Mouse (Mus musculus) lung, embryonic 14.5 days (tissue): ENCODE data around the gene Tedc1. TPM values are rescaled to one million over a fixed set of nuclear protein-coding genes. Genes with fewer than 3 reads are reported as not detected.
A peak's percentile ranks its signal among the peaks of the same experiment; 100 is the strongest.

ENCODE experiments used
- ATAC-seq: fragments of 200-750 bp; cut with Nextera tagmentation; 2 replicates; pipeline ENCODE4 v1.8.0; 2017; ENCODE audit warnings: mild to moderate bottlenecking, moderate TSS enrichment, moderate library complexity; ENCODE audit not compliant: insufficient read depth
- DNase-seq: peaks from one replicate; pipeline ENCODE4 v3.0.0-alpha.2; 2015
- H3K27ac ChIP-seq: fragments of 300-500 bp; sonication (generic); 2 replicates; pipeline ENCODE4 v1.5.1; 2014; ENCODE audit warnings: low read depth, mild to moderate bottlenecking, moderate library complexity
- H3K27me3 ChIP-seq: fragments of 300-500 bp; sonication (generic); 2 replicates; pipeline ENCODE4 v1.6.1; 2014; ENCODE audit warnings: low read length, control low read depth; ENCODE audit not compliant: insufficient read depth
- H3K36me3 ChIP-seq: fragments of 300-500 bp; sonication (generic); 2 replicates; pipeline ENCODE4 v1.6.1; 2014; ENCODE audit warnings: control low read depth; ENCODE audit not compliant: insufficient read depth
- H3K4me1 ChIP-seq: fragments of 300-500 bp; sonication (generic); 2 replicates; pipeline ENCODE4 v1.6.1; 2014; ENCODE audit warnings: antibody characterized with exemption, control low read depth; ENCODE audit not compliant: insufficient read depth
- H3K4me2 ChIP-seq: fragments of 300-500 bp; sonication (generic); 2 replicates; pipeline ENCODE4 v1.6.1; 2014; ENCODE audit warnings: mild to moderate bottlenecking
- H3K4me3 ChIP-seq: fragments of 300-500 bp; sonication (generic); 2 replicates; pipeline ENCODE4 v1.5.1; 2014; ENCODE audit warnings: low read depth, low read length
- H3K9ac ChIP-seq: fragments of 300-500 bp; sonication (generic); 2 replicates; pipeline ENCODE4 v1.6.1; 2014
- H3K9me3 ChIP-seq: fragments of 300-500 bp; sonication (generic); 2 replicates; pipeline ENCODE4 v1.6.1; 2016; ENCODE audit warnings: low read depth, low read length, control low read depth
- CTCF ChIP-seq: IDR thresholded peaks from 2 replicates; pipeline ENCODE4 v1.5.1; 2016; ENCODE audit warnings: antibody characterized with exemption, low read depth
- WGBS: fragments of 180-500 bp; shearing (Covaris S2); extraction: QIAGEN DNeasy Blood & Tissue Kit; methylation state at CpG from one replicate; pipeline ENCODE4 v1.1.7; 2014; 5-methylcytosine and 5-hydroxymethylcytosine counted together
- polyA plus RNA-seq: library from polyadenylated mRNA; unstranded; fragments of >200 nt; fragmentation: Nextera tagmentation; extraction: Ambion mirVana; gene quantifications from 2 replicates; pipeline ENCODE4 v1.2.1, GENCODE M21; 2014

Gene Tedc1
- 35.1 and 35.4 TPM in 2 replicates for polyA plus RNA-seq

DNA sequence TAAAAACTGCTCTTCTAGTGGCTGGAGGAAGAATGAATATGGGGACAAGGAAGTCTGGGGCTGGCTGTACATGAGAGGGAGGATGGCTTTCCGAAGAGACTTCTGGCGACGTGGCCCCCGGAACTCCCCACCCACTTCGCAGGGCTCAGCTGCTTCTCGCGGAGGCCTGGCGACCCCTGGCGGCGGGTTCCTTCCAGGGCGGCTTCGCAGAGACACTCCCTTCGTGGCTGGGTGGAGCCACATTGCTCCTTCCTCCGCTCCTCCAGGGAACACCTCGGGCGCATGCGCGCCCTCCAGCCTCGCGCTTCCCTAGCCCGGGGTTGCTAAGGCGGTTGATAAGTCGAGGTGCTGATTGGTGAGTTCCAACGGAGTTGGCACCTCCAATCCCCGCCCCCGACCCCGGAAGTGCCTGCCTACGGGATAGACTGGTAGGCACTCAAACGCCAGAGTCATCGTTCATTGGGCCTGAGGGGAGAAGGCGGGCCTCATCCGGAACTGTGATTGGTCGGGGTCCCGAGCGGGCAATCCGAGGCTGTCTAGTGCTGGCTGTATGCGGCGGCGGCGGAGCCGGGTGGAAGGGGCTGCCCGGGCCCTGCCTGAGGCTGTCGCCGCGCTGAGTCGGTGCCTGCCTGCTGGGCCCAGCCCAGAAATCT lies at the start of gene Tedc1:
Gene Tedc1, plus strand, starts transcription at position 535 of the 653 bp plus-strand sequence.
- Histone ChIP-seq H3K4me1 (peaks cover 9% of the 10 kb centered on the region), H3K9ac (peak within 1 kb of the TSS; percentile 59), H3K4me2 (peak within 1 kb of the TSS; percentile 93), H3K4me3 (peak within 1 kb of the TSS; percentile 65), H3K27ac (peak within 1 kb of the TSS; percentile 90), H3K9me3 (no peaks in the 10 kb centered on the region), H3K36me3 (no peaks in the 10 kb centered on the region), H3K27me3 (peaks cover 11% of the 10 kb centered on the region; the same call in 1 of the 2 replicates)
- peak; percentile 99 for TF ChIP-seq CTCF
- ATAC-seq (peak; percentile 95), DNase-seq (peak; percentile 100)
- WGBS, result under 1% methylated on average over 46 of the region's 46 CpGs

DNA sequence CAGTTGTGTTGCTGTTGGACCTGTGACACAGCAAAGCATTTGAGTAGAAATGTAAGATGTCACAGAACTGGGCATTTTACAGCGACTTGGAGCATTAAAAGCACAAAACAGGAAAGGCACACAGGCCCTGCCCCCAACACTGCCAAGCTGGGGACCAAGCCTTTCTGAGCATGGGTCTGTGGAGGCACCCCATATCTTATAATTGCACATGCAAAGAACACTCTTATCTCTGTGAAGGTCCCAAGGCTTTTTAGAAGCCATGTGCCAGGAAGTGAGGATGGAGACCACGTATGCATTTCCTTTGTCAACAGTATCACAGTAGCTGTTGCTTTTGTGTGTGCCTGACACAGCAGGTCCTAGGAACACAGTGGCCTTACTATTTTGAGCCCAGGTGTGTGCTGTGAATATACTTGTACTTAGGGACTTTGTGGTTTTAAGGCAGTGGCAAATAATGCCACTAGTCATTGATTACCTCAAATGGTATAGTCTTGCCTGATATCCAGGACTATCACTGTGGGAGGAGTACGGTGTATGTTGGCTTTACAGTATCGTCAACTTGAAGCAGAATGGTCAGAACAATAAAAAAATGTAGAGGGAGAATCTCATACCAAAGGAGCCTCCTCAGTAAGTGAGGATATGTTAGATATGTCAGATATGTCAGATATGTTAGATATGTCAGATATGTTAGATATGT lies 48.6 kb upstream of the Tedc1 start:
- H3K27me3 ChIP-seq, result no peaks in the 10 kb centered on the region
- H3K4me3 ChIP-seq, result no peak overlapping the region
- no peak overlapping the region for H3K4me2 ChIP-seq
- peaks cover 21% of the 10 kb centered on the region for H3K36me3 ChIP-seq
- no peak overlapping the region for H3K9ac ChIP-seq
- no peaks in the 10 kb centered on the region for H3K4me1 ChIP-seq
- H3K9me3 ChIP-seq, result no peaks in the 10 kb centered on the region
- DNase-seq (no peak), ATAC-seq (no peak)
- TF ChIP-seq CTCF, result no peak
- H3K27ac ChIP-seq, result no peak overlapping the region
- 70% methylated on average over 4 of the region's 4 CpGs for WGBS

GRCm38 (mm10) chr12:113108528-113109283 lies 47.5 kb upstream of the Tedc1 start:
- ATAC-seq, result no peak
- Histone ChIP-seq H3K9me3 (no peaks in the 10 kb centered on the region), H3K27ac (no peak overlapping the region), H3K27me3 (no peaks in the 10 kb centered on the region), H3K4me3 (no peak overlapping the region), H3K9ac (no peak overlapping the region), H3K36me3 (peaks cover 27% of the 10 kb centered on the region), H3K4me2 (no peak overlapping the region), H3K4me1 (no peaks in the 10 kb centered on the region)
- WGBS, result 81% methylated on average over 17 of the region's 17 CpGs
- no peak for DNase-seq
- no peak for TF ChIP-seq CTCF

- H3K4me3 ChIP-seq, result no peak overlapping the region
- H3K4me1 ChIP-seq, result no peaks in the 10 kb centered on the region
- 77% methylated on average over 10 of the region's 10 CpGs for WGBS
- no peak for TF ChIP-seq CTCF
- ATAC-seq, result no peak
- no peaks in the 10 kb centered on the region for H3K9me3 ChIP-seq
- H3K27ac ChIP-seq, result no peak overlapping the region
- DNase-seq, result no peak
- H3K4me2 ChIP-seq, result no peak overlapping the region
- no peak overlapping the region for H3K9ac ChIP-seq
- no peaks in the 10 kb centered on the region for H3K27me3 ChIP-seq
- H3K36me3 ChIP-seq, result peaks cover 35% of the 10 kb centered on the region
These were observed 46.4 kb upstream of the Tedc1 start for GRCm38 (mm10) chr12:113109801-113110200.

- 85% methylated on average over 4 of the region's 4 CpGs for WGBS
- no peaks in the 10 kb centered on the region for H3K9me3 ChIP-seq
- no peaks in the 10 kb centered on the region for H3K27me3 ChIP-seq
- peaks cover 65% of the 10 kb centered on the region for H3K36me3 ChIP-seq
- no peaks in the 10 kb centered on the region for H3K4me1 ChIP-seq
- no peak overlapping the region for H3K4me2 ChIP-seq
- no peak overlapping the region for H3K9ac ChIP-seq
- no peak overlapping the region for H3K4me3 ChIP-seq
- no peak for ATAC-seq
- no peak overlapping the region for H3K27ac ChIP-seq
- no peak for TF ChIP-seq CTCF
- DNase-seq, result no peak
These were observed 42.1 kb upstream of the Tedc1 start for GRCm38 (mm10) chr12:113114141-113114540.

DNA sequence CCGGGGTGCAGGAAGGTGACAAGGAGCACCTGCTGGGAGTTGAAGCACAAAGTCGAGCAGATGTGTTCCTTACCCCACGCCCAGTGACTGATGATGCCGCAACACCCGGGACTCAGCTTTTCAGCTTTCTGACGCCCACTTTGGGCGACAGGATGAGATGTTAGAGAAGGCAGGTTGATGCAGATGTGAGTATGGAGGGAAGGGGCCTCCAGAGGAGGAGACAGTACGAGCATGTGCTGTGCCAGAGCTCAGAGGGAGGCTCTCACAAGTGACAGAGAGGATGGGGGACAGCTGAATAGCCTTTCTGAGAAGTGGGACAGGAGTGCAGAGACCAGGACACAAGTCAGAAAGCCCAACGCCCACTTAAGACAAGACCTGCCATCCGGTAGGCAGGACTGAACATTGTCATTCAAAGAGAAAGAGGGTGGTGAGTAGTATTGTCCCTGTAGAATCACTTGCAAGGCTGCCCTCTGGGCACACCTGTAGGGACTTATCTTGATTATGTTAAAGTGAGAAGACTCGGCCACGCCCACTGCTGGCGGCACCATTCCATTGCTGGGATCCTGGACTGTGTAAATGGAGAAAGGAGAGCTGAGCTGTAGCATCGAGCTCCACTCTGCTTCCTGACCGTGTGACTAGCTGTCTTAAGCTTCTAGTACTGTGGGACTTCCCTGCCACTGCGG lies 41.2 kb upstream of the Tedc1 start:
- Histone ChIP-seq H3K27me3 (no peaks in the 10 kb centered on the region), H3K36me3 (peaks cover 70% of the 10 kb centered on the region), H3K4me3 (no peak overlapping the region), H3K27ac (no peak overlapping the region), H3K4me2 (no peak overlapping the region), H3K4me1 (no peaks in the 10 kb centered on the region), H3K9ac (no peak overlapping the region), H3K9me3 (no peaks in the 10 kb centered on the region)
- DNase-seq, result no peak
- WGBS, result 76% methylated on average over 16 of the region's 16 CpGs
- no peak for ATAC-seq
- no peak for TF ChIP-seq CTCF
